ENCODE assay signal across 9 mouse cellular contexts in genomic region chr2:38992004-38992403, GRCm38 (mm10).
"Had no signal": no experiment of that assay in that cellular context is flagged by ENCODE, and none has a peak within 500 bp of the region (broad histone marks: within the 10 kb centered on the region; RNA-seq: fewer than 3 reads in every experiment).

No protein-coding gene starts in this region.

- H3K27ac ChIP-seq: liver, embryonic 14.5 days had no signal

- H3K9ac ChIP-seq: liver, embryonic 14.5 days had no signal

- DNase-seq: lung, adult 18-20 months; lung, postnatal 36 days; midbrain, embryonic 14.5 days; right cerebral cortex, postnatal 25 days; spleen, adult 18-20 months; thymus, adult 18-20 months; thymus, postnatal 36 days had no signal

- H3K4me2 ChIP-seq: midbrain, embryonic 11.5 days had no signal
